Mouse (Mus musculus) CD4-positive helper T cell, adult 2 months (primary cell): ENCODE measurements at regions not wholly inside any gene's neighbourhood (a gene's known extent, or its start where the extent isn't known, plus 50 kb on each side); places are given as distances from the start of the nearest gene placed in this dataset.
"Not testable (repeated sequence)": the region's sequence is repeated elsewhere in the genome, so short reads cannot be mapped to it uniquely, and the experiment has no call there.

Experiments used
- DNase-seq: peaks from one replicate; pipeline ENCODE4 v3.0.0-alpha.2; 2012; ENCODE audit warnings: low read depth, missing footprints, low spot score

- no peak for DNase-seq
These were observed 62.4 kb upstream of the Acpp start for GRCm38 (mm10) chr9:104399927-104400326.

DNA sequence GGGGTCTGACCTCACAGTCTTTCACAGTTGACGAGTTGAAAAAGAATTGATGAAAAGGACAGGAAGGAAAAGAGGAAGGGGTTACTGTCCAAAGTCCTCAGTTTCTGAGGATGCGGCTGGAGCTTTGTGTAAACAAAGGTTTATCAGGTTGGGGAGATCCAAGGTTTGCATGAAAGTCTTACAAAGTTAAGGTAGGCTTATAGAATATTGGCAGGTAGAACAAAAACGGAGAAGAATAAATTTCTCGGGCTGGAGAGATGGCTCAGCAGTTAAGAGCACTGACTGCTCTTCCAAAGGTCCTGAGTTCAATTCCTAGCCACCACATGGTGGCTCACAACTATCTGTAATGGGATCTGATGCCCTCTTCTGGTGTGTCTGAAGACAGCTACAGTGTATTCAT is 60.9 kb upstream of the Acpp start:
- not testable (repeated sequence) for DNase-seq

- DNase-seq = no peak
These were observed 50.3 kb upstream of the Acpp start for GRCm38 (mm10) chr9:104387805-104388204.
